Mouse (Mus musculus) urinary bladder, postnatal 10 days (tissue): Measurements from ENCODE around the gene Osbpl10.

Source experiments
- DNase-seq: peaks from one replicate; pipeline ENCODE4 v3.0.0; 2022; ENCODE audit warnings: low spot score

Gene Osbpl10

GRCm38 (mm10) chr9:115034271-115034670, 55.9 kb downstream of the Osbpl10 start:
- no peak for DNase-seq

GRCm38 (mm10) chr9:115034788-115035187, 56.4 kb downstream of the Osbpl10 start:
- no peak for DNase-seq

- DNase-seq, result no peak
Measured at GRCm38 (mm10) chr9:115038215-115038614, 59.8 kb downstream of the Osbpl10 start.

- no peak for DNase-seq
Measured at GRCm38 (mm10) chr9:115038686-115039085, 60.3 kb downstream of the Osbpl10 start.

- no peak for DNase-seq
Measured at GRCm38 (mm10) chr9:115039245-115039644, 60.9 kb downstream of the Osbpl10 start.

GRCm38 (mm10) chr9:115042571-115042970, 64.2 kb downstream of the Osbpl10 start:
- no peak for DNase-seq

GRCm38 (mm10) chr9:115042971-115043706, 64.8 kb downstream of the Osbpl10 start:
- no peak for DNase-seq

GRCm38 (mm10) chr9:115043881-115044770, 65.8 kb downstream of the Osbpl10 start:
- DNase-seq, result no peak

- DNase-seq, result no peak
Measured at GRCm38 (mm10) chr9:115045087-115045800, 66.9 kb downstream of the Osbpl10 start.

- DNase-seq, result no peak
Measured at GRCm38 (mm10) chr9:115046701-115047100, 68.3 kb downstream of the Osbpl10 start.

GRCm38 (mm10) chr9:115048340-115048739, 70.0 kb downstream of the Osbpl10 start:
- no peak for DNase-seq

GRCm38 (mm10) chr9:115048861-115049260, 70.5 kb downstream of the Osbpl10 start:
- DNase-seq, result no peak

- DNase-seq, result no peak
Measured at GRCm38 (mm10) chr9:115049981-115050720, 71.8 kb downstream of the Osbpl10 start.

- no peak for DNase-seq
Measured at GRCm38 (mm10) chr9:115051976-115052375, 73.6 kb downstream of the Osbpl10 start.

GRCm38 (mm10) chr9:115053779-115054178, 75.4 kb downstream of the Osbpl10 start:
- no peak for DNase-seq

- DNase-seq, result no peak
Measured at GRCm38 (mm10) chr9:115055041-115055830, 76.9 kb downstream of the Osbpl10 start.

- no peak for DNase-seq
Measured at GRCm38 (mm10) chr9:115058806-115059205, 80.4 kb downstream of the Osbpl10 start.

- no peak for DNase-seq
Measured at GRCm38 (mm10) chr9:115064834-115065233, 86.5 kb downstream of the Osbpl10 start.

GRCm38 (mm10) chr9:115067071-115067470, 88.7 kb downstream of the Osbpl10 start:
- DNase-seq, result no peak

GRCm38 (mm10) chr9:115075191-115075590, 96.8 kb downstream of the Osbpl10 start:
- DNase-seq, result no peak
